Mouse (Mus musculus) urinary bladder, postnatal 36 days (tissue): ENCODE results near the gene Ubiad1.
A peak's percentile ranks its signal among the peaks of the same experiment; 100 is the strongest.

ENCODE experiments used
- DNase-seq, 2 experiments: peaks; one replicate each; pipeline ENCODE4 v3.0.0; 2022; ENCODE audit warnings: low spot score in 2 of 2, mixed read lengths in 1 of 2

Ubiad1 gene

DNA sequence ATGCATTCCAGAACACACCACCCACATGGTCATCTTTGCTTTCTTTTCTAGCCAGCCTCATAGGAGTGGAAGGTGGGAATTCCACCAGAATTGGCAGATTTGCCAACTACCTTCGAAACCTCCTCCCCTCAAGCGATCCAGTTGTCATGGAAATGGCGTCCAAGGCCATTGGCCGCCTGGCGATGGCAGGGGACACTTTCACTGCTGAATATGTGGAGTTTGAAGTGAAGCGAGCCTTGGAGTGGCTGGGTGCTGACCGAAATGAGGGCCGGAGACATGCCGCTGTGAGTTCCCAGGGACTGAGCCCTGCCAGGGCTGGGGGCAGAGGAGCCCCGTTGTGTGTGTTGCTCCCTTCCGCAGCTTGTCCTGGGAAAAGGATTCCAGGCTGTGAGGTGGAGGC is 9.1 kb upstream of the Ubiad1 start:
- no peak for DNase-seq

DNA sequence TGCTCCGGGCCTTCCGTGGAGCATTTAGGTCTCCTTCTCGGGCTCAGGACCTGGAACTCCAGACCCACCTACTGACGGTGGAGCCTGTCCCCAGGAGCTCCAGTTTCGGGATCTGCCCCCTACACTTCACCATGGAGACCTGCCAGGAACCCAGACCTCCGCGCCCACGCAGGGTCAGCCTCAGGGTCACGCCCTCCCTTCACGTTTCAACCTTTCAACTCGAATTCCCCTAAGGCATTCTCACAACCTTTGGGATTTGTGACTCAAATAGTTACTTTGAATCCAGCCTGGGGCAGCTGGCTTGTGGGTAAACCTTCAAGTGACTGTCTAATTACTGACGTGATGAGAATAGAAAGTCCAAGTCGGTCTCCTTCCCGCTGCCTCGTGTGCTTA is 4.3 kb upstream of the Ubiad1 start:
- DNase-seq = no peak

DNA sequence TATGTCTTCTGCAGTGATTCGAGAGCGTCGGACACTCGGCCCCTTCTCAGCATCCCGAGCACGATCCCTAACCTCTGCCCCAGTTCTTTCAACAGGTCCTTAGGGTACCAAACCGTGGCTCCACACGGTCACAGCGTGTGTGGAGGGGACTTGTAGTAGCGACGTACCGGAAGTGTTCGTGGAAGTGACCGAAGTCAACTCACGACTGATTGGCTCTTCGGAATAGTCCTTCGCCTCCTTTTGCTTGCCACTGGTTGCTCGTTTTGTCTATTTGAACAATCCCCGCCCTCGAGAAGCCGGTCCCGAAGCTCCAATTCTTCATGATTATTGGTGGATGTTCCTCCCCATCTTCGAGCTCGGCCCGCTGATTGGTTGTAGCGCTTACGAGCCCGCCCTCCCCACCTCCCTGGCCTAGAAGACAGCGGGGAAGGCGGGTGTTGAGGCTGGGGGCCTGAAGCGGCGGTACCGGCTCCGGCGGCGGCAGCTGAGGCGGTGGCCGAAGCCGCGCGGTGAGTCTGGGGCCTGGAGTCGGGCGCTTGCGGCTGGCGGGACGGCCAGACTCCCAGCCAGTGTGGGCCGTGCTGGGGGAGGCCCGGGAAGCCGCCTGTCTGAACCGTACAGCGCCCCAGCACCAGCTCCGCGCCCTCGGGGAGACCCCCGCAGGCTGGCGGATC is 3.7 kb upstream of the Ubiad1 start, which contains the start of gene Mtor:
Gene Mtor, plus strand, starts transcription at position 433 of the 674 bp plus-strand sequence.
- DNase-seq = peak; percentile 89 to 94

DNA sequence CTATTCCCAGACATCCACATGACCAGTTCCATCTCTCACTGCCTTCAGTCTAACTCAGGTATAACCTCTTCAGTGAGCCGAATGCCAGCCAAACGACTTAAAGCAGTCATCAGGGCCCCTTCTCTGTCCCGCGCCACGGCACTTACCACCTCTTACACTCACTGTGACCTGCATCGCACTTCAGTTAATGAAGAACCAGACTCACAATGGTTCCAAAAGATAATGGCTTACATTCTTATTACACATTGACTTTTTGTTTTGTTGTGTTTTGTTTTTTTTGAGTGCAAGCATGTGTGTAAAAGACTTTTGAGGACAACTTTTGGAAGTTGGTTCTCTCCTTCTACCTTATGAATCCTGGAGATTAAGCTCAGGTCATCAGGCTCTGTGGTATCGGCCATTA is 2.0 kb downstream of the Ubiad1 start:
- no peak for DNase-seq

DNA sequence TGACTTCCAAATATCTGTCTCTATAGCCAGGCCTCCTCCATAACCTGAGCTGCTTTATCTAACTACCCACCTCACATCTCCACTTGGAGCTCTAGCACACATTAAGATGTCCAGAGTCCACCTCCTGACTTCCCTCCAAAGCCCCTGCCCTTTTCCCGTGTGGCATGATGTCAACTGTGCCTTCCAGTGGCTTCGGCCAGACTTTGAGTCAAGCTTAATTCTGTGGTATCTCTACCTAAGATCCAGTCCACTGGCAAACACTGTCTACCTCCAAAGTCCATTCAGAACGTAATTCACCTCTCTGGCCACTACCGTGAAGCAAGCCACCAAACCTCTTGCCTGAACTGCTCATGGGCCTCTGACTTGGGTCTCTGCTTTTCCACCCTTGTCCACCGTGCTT is 2.6 kb downstream of the Ubiad1 start:
- DNase-seq = no peak

DNA sequence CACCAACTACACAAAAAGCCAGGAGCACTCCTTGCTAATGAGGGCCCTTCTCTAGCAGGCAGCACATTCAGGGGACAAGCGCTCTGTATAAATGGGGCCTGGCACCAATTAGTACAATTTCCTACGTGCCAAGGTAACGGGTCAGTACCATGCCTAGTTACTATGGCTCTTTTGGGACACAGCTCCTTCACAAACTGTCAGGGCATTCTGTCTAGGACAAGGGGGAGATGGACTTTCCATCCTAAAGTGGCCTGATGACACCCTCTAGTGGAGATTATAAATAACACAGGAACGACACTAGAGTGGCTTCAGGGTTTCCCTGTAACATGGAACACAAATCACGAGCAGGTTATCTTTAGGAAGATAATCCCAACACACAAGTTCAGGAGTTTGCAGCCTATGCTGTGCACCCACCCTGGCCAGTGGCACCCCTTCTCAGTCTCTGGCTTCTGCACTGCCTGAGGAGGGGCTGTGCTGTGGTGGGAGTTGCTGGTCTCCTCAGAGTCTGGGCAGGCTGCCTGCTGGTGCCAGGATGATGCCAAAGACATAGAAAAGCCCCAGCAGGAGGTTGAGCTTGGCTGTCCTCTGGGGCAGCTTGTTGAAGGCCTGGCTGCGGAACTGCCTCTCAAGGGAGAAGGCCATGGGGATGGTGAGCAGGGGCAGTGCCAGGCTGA is 8.8 kb downstream of the Ubiad1 start:
- no peak for DNase-seq

DNA sequence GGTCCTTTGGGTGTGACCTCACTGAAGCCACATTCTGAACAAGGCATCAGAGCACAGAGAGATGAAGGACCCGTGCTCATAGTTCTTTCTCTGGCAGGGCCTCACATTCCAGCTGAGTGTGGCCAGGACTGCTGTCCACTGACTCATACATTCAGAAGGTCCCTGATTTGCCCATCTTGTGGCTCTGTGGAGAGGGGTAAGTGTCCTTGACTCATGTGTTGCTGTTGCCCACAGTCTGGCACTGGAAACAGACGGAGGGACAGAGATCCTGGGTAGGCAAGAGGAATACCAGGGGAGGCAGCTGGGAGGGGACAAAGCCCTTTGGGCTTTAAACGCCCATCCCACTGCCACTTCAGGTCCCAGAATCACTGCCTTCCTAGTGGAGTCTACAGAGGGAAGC is 9.5 kb downstream of the Ubiad1 start:
- no peak for DNase-seq

DNA sequence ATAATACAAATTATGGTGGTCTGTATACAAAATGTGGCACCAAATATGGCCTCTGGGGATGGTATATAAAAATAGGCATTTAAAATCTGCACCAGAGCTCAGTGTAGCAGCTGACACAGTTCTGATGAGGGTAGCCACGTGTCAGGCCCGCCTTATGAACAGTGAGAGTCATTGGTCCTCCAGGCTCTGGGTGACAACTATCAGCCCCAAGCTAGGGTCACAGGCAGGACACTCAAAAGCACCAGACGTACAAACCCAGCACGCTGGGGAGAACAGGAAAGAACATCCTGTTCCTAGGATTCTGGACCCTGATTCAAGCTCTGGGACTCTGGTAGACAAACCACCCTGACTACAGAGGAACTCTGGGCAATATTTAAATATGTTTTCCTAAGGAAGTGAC is 10.0 kb downstream of the Ubiad1 start:
- no peak for DNase-seq

DNA sequence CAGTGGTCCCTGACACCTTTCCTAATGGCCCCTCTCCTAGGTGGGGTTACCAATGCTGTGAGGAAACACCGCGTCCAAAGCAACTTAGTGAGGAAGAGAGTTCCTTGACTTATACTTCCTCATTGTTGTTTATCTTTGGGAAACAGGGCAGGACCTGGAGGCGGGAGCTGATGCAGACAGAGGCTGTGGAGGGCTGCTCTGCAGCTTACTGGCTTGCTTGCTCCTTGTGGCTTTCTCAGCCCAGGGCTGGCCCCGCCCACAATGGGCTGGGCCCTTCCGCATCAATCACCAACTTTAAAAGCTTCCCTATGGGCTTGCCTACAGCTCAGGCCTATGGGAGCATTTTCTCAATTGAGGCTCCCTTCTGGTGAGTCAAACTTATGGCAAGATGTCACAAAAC is 10.8 kb downstream of the Ubiad1 start:
- DNase-seq = no peak

DNA sequence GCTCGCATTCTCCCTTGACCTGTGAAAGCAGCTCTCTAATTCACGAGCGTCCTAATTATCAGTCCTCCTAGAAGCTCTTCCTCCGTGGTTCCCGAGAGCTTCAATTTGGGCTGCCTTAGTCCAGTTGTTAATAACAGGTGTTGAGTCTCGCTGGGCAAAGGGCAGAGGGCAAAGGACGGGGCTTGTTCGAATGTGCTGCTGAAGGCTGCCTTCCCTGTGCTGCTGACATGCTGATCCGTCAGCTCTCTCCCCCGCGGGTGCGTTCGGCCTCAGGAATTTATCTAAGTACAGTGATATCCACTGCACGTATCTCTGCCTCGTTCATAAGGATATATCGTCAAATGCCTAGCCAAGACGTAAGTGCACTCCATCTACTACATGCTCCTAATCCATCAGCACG is 11.2 kb downstream of the Ubiad1 start:
- no peak for DNase-seq

DNA sequence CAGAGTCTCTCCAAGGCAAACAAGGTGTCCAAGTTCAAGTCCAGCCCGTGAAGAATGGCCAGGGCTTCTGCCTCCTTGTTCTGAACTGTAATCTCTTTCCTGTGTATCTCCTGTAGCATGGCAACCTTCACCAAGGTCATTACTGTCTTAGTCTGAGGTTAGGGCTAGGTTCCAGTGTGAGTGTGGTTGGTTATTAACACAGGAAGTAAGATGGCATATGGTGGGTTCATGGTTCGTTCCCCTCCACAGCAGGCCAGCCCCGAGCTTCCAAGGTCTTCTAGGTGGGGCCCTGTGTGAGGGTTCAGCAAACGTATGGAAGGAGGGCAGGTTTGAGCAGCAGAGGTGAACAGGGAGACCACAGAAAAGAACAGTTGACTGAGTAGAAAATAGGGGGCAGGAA is 12.1 kb downstream of the Ubiad1 start:
- DNase-seq = no peak

DNA sequence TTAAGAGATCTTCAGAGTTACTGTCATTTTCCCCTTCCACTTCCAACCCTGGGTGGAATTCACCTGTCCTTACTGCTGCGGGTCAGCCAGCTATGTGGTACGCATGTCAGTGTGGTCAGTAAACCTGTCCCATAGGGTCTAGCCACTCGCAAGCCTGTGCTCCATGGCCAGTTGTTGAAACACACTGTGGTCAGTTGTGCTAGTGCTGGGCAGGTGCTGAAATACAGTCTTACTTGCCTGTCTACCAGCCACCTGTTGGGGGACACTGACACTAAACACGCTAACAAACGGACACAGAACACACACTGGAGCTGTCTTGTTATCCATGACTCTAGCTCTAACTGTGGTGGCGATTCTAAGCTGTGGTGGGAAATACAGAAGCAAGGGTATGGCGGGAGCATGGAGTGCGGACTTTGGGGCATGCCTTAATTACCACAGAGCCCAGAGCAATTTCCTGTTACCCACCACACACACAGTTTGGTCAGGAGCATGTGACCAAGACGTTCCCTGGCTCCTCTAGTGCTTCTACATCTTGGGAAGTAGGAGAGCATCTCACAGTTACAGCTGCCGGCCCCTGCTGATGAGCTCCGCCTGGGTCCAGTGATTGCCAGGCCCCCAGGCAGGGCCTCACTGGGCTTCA is 13.6 kb downstream of the Ubiad1 start:
- DNase-seq = no peak

DNA sequence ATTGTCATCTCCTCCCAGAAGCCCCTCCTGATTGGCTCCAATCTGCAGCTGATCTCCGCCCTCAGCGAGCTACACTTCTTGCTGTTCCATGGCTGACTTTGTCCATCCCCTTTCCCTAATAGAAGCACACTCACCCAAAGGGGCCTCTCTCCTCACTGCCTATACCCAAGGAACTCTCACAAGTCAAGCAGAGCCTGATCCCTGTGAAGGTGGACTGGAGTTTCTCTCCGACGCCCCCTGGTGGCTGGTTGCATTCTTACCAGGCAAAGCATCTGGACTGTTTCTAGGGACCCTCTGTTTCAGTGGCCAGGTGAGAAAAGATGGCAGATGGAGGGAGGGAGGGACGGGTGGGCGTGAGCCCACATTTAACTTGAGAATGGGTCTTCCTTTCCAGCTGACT is 14.9 kb downstream of the Ubiad1 start:
- peak; percentile 22 for DNase-seq

DNA sequence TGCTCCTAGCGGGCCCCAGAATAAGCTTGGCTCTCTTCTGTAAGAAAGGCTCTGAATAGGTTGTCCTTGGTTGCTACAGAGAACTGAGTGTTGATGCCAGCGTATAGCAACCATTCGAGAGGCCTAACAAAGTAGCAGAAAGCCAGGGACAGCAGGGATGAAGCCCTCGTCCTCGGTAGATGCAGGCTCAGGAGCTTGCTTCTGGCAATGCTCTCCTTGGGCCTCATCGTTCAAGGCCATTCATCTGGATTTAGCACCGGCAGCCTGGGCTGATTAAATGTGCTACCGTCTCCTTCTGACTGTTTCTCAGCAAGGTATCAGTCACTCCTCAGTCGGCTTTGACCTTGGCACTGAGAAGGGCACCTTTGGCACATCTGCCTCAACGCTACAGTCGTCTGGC is 15.4 kb downstream of the Ubiad1 start:
- DNase-seq = no peak

DNA sequence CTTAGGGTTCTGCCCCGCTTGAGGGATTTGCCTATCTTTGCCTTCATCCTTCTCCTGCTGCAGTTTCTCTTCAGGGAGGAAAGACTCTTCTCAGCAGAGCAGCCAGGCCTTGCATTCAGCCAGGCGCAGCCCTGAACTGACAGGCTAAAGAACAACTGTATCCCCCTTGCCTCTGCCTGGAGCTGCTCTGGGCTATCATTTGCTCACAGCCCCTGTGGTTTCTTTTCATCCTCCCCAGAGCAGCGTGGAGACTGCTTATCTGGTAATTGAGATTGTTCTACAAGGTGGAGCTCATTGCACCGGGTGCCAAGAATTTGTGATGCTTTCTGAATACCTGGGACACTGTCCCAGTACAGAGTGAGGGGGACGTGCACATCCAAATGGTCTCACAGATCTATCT is 16.0 kb downstream of the Ubiad1 start:
- DNase-seq = no peak

DNA sequence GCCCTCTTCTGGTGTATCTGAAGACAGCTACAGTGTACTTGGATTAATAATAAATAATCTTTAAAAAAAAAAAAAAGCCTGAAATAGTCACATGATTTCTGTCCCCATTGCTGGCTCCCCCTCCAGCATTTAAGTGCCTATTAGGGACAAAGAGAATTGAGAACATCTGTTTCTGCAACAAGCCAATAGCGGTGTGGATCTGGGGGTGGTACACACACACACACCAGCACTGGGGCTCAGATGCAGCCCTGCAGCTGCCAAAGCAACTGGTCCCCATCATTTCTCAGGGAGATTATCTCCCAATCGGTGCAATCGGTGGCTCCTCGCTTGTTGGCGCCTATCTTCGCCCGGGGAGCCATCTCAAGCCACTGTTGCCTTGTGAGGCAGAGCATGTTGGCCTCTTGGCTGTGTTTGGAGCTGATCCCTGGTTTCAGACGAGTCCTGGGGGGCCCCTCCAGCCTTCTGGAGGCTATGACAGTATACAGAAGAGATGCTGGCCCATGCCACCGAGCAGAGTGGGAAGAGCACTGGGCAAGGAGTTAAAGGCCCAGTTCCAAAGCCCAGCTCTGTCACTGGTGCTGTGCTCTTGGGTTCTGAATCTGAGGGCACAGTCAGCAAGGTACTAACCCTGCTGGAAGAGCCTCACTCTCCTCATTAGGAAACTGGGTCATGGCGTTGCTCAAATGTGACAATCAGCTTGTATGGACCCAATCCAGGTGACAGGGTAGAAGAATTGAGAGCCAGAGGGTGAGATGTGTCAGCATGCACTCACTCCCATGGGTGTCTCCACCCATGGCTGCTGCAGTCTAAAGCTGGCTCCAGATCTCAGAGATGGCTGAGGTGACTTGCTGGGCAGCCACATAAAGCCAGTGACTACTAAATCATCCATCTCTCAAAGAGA is 17.4 kb downstream of the Ubiad1 start:
- DNase-seq = no peak

DNA sequence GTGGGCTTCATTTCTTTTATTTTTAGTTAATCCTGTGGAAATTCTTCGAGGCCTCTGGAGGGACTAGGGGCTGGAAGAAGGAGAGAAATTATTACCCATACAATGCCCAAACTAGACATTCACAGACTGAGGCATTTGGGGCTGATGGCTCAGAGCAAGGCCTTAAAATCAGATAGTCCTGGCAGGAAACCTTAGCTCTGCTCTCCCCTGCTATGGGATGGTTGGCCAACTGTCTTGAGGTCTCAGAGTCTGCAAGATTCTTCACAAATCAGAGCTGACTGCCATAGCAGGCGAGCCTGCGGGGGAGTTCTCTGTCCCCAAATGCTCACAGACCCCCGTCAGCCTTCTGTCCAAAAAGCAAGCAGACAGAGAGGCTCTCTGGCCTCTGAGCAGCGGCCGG is 27.0 kb downstream of the Ubiad1 start:
- DNase-seq = no peak

DNA sequence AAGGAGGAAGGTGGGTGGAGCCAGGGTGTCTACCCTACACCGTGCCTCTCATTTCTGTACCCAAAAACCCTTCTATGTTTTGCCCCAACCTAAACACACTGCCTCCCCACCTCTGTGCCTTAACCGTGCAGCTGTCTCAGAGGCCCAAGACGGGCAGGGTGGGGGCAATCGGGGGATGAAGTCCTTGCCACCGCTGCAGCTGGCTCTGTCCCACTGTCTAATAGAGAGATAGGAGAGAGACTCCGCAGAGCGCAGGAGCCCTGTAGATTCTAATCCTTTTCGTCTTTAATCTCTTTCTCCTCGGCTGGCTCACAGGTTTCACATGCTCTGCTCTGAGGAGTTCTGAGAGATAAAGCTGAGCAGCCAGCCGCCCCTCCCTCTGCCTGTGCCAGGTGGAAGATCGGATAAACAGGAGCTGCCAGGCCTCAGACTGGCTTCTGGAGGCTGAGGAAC is 27.5 kb downstream of the Ubiad1 start:
- DNase-seq = no peak

DNA sequence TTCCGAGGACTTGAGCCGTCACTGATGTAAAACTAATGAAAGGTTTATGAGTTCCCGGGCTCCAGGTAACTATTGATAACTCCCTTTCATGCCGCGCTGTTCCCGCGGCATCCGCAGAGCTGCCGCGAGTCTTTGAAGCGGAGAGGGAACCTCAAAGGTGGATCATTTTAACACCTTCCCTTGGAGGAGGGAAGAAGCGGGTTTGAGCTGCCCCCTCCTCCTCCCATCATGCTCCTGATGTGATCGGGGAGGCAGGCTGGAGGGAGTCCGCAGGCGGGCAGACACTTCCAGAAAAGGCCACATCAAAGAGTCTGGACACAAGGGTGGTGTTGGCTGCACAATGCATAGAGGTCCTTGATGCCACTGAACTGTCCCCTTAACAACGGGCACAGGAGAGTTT is 29.0 kb downstream of the Ubiad1 start:
- DNase-seq = no peak

DNA sequence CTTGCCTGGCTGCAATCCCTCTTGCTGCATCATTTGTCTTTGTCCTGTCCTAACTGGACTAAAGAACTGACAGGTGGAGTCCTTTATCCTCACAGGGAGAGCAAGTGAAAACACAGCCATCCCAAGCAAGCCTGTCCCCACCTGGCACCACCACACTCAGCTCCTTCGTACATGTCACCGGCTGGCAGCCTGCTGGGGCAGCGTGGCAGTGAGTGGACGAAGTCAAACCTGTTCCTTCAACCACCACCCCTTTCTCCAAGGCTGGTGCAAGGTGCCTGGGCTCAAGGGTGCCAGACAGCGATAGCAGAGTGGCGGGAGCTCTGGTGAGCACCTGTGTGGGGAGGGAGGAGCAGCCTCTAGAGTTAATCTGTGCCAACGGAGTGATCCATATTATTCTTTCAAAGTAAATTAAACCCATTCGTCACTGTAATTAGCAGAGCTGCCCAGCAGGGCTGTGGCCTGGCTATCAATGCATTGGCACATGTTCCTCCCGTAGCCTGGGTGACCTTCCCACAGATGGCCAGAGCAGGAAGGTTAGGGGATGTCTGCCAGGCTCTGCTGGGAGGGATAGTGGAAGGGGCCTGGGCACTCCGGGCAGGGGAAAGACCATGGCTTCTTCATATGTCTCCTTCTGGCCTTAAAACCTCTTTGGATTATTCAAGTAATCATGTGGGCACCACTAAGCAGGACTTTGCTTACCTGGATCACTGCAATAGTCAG is 36.2 kb downstream of the Ubiad1 start:
- DNase-seq = no peak

DNA sequence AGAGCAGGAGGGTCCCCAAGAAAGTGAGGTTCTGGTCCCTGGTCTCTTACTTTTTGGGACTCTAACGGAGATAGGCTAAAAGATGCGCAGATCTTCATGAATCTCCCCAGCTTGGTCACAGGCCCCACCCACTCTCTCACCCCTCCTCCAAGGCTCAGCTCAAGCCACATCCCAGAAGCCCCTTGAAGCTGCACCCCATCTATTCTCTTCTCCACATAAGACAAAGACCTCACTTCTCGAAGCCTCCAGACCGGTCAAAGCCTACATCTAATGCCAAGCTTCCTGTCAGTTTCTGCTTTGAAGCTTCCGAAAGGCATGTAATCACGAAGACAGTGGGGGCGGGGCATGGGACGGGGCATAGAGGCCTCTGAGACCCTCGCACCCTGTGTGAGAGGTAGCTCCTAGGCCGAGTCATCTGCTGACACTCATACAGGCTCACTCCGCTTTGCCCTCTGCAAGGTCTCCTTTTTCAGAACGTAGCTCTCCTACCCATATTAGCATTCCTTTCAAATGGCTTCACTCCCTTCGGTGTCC is 39.2 kb downstream of the Ubiad1 start:
- no peak for DNase-seq
